Mouse (Mus musculus) heart, embryonic 11.5 days (tissue): Measurements from ENCODE around the gene Ftsj3. TPM values are rescaled to one million over a fixed set of nuclear protein-coding genes. Genes with fewer than 3 reads are reported as not detected.

Source experiments
- ATAC-seq: fragments of 200-750 bp; cut with Nextera tagmentation; replicated peaks from 2 replicates; pipeline ENCODE4 v1.8.0; 2017; ENCODE audit warnings: moderate library complexity; ENCODE audit not compliant: insufficient number of reproducible peaks, low FRiP score, low TSS enrichment
- H3K27ac ChIP-seq: fragments of 300-500 bp; sonication (generic); 2 replicates; pipeline ENCODE4 v1.5.1; 2014; ENCODE audit warnings: mild to moderate bottlenecking, low read depth, low read length
- H3K27me3 ChIP-seq: fragments of 300-500 bp; sonication (generic); 2 replicates; pipeline ENCODE4 v1.6.1; 2014; ENCODE audit warnings: mild to moderate bottlenecking, low read length, mixed read lengths; ENCODE audit not compliant: control insufficient read depth, insufficient read depth
- H3K36me3 ChIP-seq: fragments of 300-500 bp; sonication (generic); 2 replicates; pipeline ENCODE4 v1.6.1; 2014; ENCODE audit warnings: mild to moderate bottlenecking, low read length, moderate library complexity, mixed read lengths; ENCODE audit not compliant: control insufficient read depth, insufficient read depth
- H3K4me1 ChIP-seq: fragments of 300-500 bp; sonication (generic); 2 replicates; pipeline ENCODE4 v1.6.1; 2014; ENCODE audit warnings: low read length; ENCODE audit not compliant: control insufficient read depth, insufficient read depth
- H3K4me2 ChIP-seq: fragments of 300-500 bp; sonication (generic); 2 replicates; pipeline ENCODE4 v1.6.1; 2014; ENCODE audit warnings: mild to moderate bottlenecking, moderate library complexity
- H3K4me3 ChIP-seq: fragments of 300-500 bp; sonication (generic); 2 replicates; pipeline ENCODE4 v1.5.1; 2014; ENCODE audit warnings: low read depth, low read length
- H3K9ac ChIP-seq: fragments of 300-500 bp; sonication (generic); 2 replicates; pipeline ENCODE4 v1.6.1; 2014; ENCODE audit warnings: mild to moderate bottlenecking, low read depth, low read length, moderate library complexity
- H3K9me3 ChIP-seq: fragments of 300-500 bp; sonication (generic); replicated peaks from 2 replicates; pipeline ENCODE4 v1.6.1; 2016; ENCODE audit warnings: low read length; ENCODE audit not compliant: control insufficient read depth
- WGBS: fragments of 180-500 bp; shearing (Covaris S2); extraction: QIAGEN DNeasy Blood & Tissue Kit; methylation state at CpG from one replicate; pipeline ENCODE4 v1.1.7; 2014; ENCODE audit not compliant: insufficient replicate concordance; 5-methylcytosine and 5-hydroxymethylcytosine counted together
- polyA plus RNA-seq: library from polyadenylated mRNA; unstranded; fragments of >200 nt; fragmentation: Nextera tagmentation; extraction: Ambion mirVana; gene quantifications from 2 replicates; pipeline ENCODE4 v1.2.1, GENCODE M21; 2014

Gene Ftsj3
- 45.2 and 46.7 TPM in 2 replicates for polyA plus RNA-seq

DNA sequence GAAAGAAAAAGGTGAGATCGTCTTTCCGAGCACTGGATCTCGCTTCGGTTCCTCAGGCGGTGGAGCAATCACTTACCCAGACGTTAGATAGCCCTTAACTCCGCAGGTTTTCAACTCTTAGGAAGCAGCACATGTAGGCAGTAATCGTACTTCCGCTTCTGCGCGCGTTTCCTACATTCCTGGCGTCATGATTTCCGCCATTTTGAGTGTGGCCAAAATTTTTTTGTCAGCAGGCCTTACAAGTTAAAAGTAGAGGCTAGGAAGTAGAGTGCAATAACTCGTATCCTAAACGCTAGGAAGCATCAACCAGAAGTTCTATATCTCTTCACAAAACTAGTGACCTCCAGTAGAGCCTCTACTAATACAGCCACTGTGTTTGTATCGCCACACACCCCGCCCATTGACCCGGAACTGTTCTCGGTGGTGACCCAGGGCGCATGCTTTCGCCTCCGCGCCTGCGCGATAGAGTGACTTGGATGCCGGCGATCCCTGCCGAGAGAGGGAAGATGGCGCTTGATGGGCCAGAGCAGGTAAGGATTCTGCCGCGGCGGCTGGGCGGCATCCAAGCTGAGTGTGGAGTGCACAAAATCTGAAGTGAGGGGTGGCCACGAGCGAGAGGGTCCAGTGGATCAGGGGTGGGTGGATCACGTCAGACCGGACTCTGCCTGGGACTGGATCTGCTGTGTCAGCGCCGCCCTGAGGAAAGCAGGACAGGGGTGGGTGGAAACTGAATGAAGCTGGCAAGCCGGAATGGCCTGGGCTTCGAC is at the start of gene Ftsj3, which contains the start of gene Psmc5:
Gene Ftsj3 (minus strand): TSS at position 395 of the 767 bp plus-strand sequence.
Gene Psmc5 (plus strand): TSS at position 470 of the 767 bp plus-strand sequence.
- Histone ChIP-seq H3K9me3 (no peaks in the 10 kb centered on the region), H3K27ac (peak within 1 kb of the TSS; percentile 70), H3K4me3 (peak within 1 kb of the TSS; percentile 77), H3K9ac (peak within 1 kb of the TSS; percentile 89), H3K4me1 (peaks cover 18% of the 10 kb centered on the region), H3K4me2 (peak within 1 kb of the TSS; percentile 91), H3K36me3 (peaks cover 33% of the 10 kb centered on the region), H3K27me3 (no peaks in the 10 kb centered on the region)
- peak; percentile 92 for ATAC-seq
- WGBS: under 1% methylated on average over 42 of the region's 42 CpGs

- Histone ChIP-seq H3K9me3 (no peaks in the 10 kb centered on the region), H3K27me3 (no peaks in the 10 kb centered on the region), H3K9ac (no peak overlapping the region), H3K4me1 (no peaks in the 10 kb centered on the region), H3K4me2 (no peak overlapping the region), H3K36me3 (no peaks in the 10 kb centered on the region), H3K4me3 (no peak overlapping the region), H3K27ac (no peak overlapping the region)
- ATAC-seq: no peak
- 78% methylated on average over 10 of the region's 10 CpGs for WGBS
These were observed 49.6 kb upstream of the Ftsj3 start for GRCm38 (mm10) chr11:106305348-106306064.

GRCm38 (mm10) chr11:106302634-106303033 is 46.8 kb upstream of the Ftsj3 start:
- Histone ChIP-seq H3K4me3 (no peak overlapping the region), H3K36me3 (no peaks in the 10 kb centered on the region), H3K27me3 (no peaks in the 10 kb centered on the region), H3K4me1 (no peaks in the 10 kb centered on the region), H3K9me3 (no peaks in the 10 kb centered on the region), H3K4me2 (no peak overlapping the region), H3K9ac (no peak overlapping the region), H3K27ac (no peak overlapping the region)
- 21% methylated on average over 2 of the region's 2 CpGs for WGBS
- no peak for ATAC-seq

DNA sequence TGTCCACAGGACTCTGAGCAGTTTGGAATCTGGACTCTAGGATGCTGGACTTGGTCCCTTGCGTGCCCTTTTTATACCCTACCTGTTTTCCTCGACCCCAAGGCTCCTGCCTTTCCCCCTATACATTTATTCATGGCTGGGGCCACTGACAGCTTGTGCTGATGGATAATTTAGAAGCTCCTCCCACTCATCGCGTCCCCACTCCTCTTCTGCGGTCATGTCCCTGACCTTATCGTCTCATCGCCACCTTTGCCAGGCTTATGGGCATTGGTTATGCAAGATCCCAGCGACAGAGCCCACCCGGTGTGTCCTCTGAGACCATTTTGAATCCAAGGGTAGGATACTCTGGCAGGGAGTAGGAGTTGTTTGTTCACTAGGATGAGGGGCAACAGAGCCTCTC is 45.9 kb upstream of the Ftsj3 start, which contains the start of gene Gh:
Gene Gh (minus strand): TSS at position 101 of the 400 bp plus-strand sequence.
- Histone ChIP-seq H3K9ac (no peak within 1 kb of the TSS), H3K27me3 (no peaks in the 10 kb centered on the region), H3K9me3 (no peaks in the 10 kb centered on the region), H3K36me3 (no peaks in the 10 kb centered on the region), H3K27ac (no peak within 1 kb of the TSS), H3K4me2 (no peak within 1 kb of the TSS), H3K4me3 (no peak within 1 kb of the TSS), H3K4me1 (no peaks in the 10 kb centered on the region)
- 76% methylated on average over 9 of the region's 9 CpGs for WGBS
- no peak for ATAC-seq

- no peak overlapping the region for H3K4me3 ChIP-seq
- H3K9ac ChIP-seq: no peak overlapping the region
- H3K4me1 ChIP-seq: peaks cover 3% of the 10 kb centered on the region; the same call in 1 of the 2 replicates
- WGBS: 76% methylated on average over 2 of the region's 2 CpGs
- no peaks in the 10 kb centered on the region for H3K36me3 ChIP-seq
- no peak overlapping the region for H3K27ac ChIP-seq
- no peak overlapping the region for H3K4me2 ChIP-seq
- no peaks in the 10 kb centered on the region for H3K27me3 ChIP-seq
- ATAC-seq: no peak
- H3K9me3 ChIP-seq: no peaks in the 10 kb centered on the region
These were observed 36.0 kb upstream of the Ftsj3 start for GRCm38 (mm10) chr11:106291861-106292260.

DNA sequence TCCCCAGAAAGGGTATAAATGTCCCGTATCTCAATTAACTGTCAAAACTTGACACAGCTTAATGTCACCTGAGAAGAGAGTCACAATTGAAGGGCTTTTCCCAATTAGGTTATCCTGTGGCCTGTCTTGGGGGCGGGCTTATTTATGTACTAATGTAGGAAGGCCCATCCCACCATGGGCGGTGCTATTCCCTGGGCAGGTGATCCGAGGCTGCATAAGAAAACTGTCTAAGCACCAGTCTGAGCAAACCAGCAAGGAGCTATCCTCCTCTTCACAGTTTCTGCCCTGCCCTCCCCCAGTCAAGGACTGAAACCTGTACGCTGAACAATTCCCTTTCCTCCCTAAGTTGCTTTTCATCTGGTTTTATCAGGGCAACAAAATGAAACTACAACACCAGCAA is 34.5 kb upstream of the Ftsj3 start:
- peaks cover 3% of the 10 kb centered on the region; the same call in 1 of the 2 replicates for H3K4me1 ChIP-seq
- 83% methylated on average over 5 of the region's 5 CpGs for WGBS
- H3K36me3 ChIP-seq: no peaks in the 10 kb centered on the region
- no peaks in the 10 kb centered on the region for H3K9me3 ChIP-seq
- no peak overlapping the region for H3K4me2 ChIP-seq
- ATAC-seq: no peak
- no peak overlapping the region for H3K27ac ChIP-seq
- H3K4me3 ChIP-seq: no peak overlapping the region
- no peaks in the 10 kb centered on the region for H3K27me3 ChIP-seq
- H3K9ac ChIP-seq: no peak overlapping the region

DNA sequence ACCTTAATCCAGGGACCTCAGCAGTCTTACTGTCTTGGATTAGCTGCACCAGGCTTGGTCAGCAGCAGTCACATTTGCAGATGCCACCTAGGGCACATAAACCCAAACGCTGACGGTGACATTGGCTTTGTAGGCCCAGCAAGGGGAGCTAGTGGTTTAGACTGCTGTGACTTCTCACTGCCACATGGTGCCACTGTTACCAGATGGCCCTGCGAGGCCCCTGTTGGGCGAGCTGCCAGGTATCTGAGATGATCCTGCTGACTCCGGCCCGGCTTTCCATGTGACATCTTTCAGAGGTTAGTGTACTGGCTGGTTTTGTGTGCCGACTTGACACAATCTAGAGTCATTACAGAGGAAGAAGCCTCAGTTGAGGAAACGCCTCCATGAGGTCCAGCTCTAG is 33.5 kb upstream of the Ftsj3 start:
- Histone ChIP-seq H3K4me3 (no peak overlapping the region), H3K27me3 (no peaks in the 10 kb centered on the region), H3K9ac (no peak overlapping the region), H3K9me3 (no peaks in the 10 kb centered on the region), H3K36me3 (no peaks in the 10 kb centered on the region), H3K27ac (no peak overlapping the region), H3K4me2 (no peak overlapping the region), H3K4me1 (peaks cover 3% of the 10 kb centered on the region; the same call in 1 of the 2 replicates)
- ATAC-seq: no peak
- 49% methylated on average over 8 of the region's 8 CpGs for WGBS

GRCm38 (mm10) chr11:106286987-106287386 is 31.1 kb upstream of the Ftsj3 start:
- Histone ChIP-seq H3K27me3 (no peaks in the 10 kb centered on the region), H3K4me3 (no peak overlapping the region), H3K4me1 (peaks cover 3% of the 10 kb centered on the region; the same call in 1 of the 2 replicates), H3K27ac (no peak overlapping the region), H3K4me2 (no peak overlapping the region), H3K9ac (no peak overlapping the region), H3K36me3 (no peaks in the 10 kb centered on the region), H3K9me3 (no peaks in the 10 kb centered on the region)
- WGBS: 73% methylated on average over 11 of the region's 11 CpGs
- no peak for ATAC-seq
